Mouse (Mus musculus) neural tube, embryonic 13.5 days (tissue): ENCODE measurements around the gene Dmrt3. TPM values are rescaled to one million over a fixed set of nuclear protein-coding genes. Genes with fewer than 3 reads are reported as not detected.
A peak's percentile ranks its signal among the peaks of the same experiment; 100 is the strongest.

Source experiments
- ATAC-seq: fragments of 200-750 bp; cut with Nextera tagmentation; 2 replicates; pipeline ENCODE4 v1.8.0; 2017; ENCODE audit warnings: low read depth, mild to moderate bottlenecking, moderate TSS enrichment, moderate library complexity
- H3K27ac ChIP-seq: fragments of 300-500 bp; sonication (generic); replicated peaks from 2 replicates; pipeline ENCODE4 v1.5.1; 2015; ENCODE audit warnings: moderate library complexity, mild to moderate bottlenecking, inconsistent platforms
- H3K27me3 ChIP-seq: fragments of 300-500 bp; sonication (generic); 2 replicates; pipeline ENCODE4 v1.6.1; 2015; ENCODE audit warnings: mild to moderate bottlenecking, inconsistent platforms
- H3K36me3 ChIP-seq: fragments of 300-500 bp; sonication (generic); 2 replicates; pipeline ENCODE4 v1.6.1; 2015; ENCODE audit warnings: mild to moderate bottlenecking, inconsistent platforms
- H3K4me1 ChIP-seq: fragments of 300-500 bp; sonication (generic); replicated peaks from 2 replicates; pipeline ENCODE4 v1.6.1; 2015; ENCODE audit warnings: inconsistent platforms
- H3K4me2 ChIP-seq: fragments of 300-500 bp; sonication (generic); 2 replicates; pipeline ENCODE4 v1.6.1; 2015; ENCODE audit warnings: inconsistent platforms, mild to moderate bottlenecking, moderate library complexity
- H3K4me3 ChIP-seq: fragments of 300-500 bp; sonication (generic); 2 replicates; pipeline ENCODE4 v1.5.1; 2015; ENCODE audit warnings: mild to moderate bottlenecking, inconsistent platforms
- H3K9ac ChIP-seq: fragments of 300-500 bp; sonication (generic); 2 replicates; pipeline ENCODE4 v1.6.1; 2015; ENCODE audit warnings: moderate library complexity, mild to moderate bottlenecking, inconsistent platforms
- H3K9me3 ChIP-seq: fragments of 300-500 bp; sonication (generic); 2 replicates; pipeline ENCODE4 v1.6.1; 2016; ENCODE audit warnings: inconsistent platforms
- WGBS: fragments of 180-500 bp; shearing (Covaris S2); methylation state at CpG from one replicate; pipeline ENCODE4 v1.1.7; 2015; 5-methylcytosine and 5-hydroxymethylcytosine counted together
- polyA plus RNA-seq: library from polyadenylated mRNA; unstranded; fragments of >200 nt; fragmentation: Nextera tagmentation; extraction: Ambion mirVana; gene quantifications from 2 replicates; pipeline ENCODE4 v1.2.1, GENCODE M21; 2015

Dmrt3 gene
- polyA plus RNA-seq, 1 experiment from 2014 or later, result 2.7 TPM

GRCm38 (mm10) chr19:25635622-25636244, 25.6 kb downstream of the Dmrt3 start:
- Histone ChIP-seq H3K9ac (peak overlapping the region; percentile 62), H3K36me3 (no peaks in the 10 kb centered on the region), H3K4me2 (peak overlapping the region; percentile 56), H3K27ac (no peak overlapping the region), H3K4me1 (0 out of 2 replicates have a peak, but pooled peaks cover 4% of the 10 kb centered on the region), H3K4me3 (peak overlapping the region; percentile 35), H3K27me3 (peaks cover 12% of the 10 kb centered on the region), H3K9me3 (no peaks in the 10 kb centered on the region)
- peak; percentile 84 for ATAC-seq
- 11% methylated on average over 22 of the region's 22 CpGs for WGBS

- H3K9ac ChIP-seq, result no peak overlapping the region
- no peak overlapping the region for H3K4me2 ChIP-seq
- H3K4me3 ChIP-seq, result no peak overlapping the region
- WGBS, result 81% methylated on average over 11 of the region's 11 CpGs
- peaks cover 9% of the 10 kb centered on the region for H3K27me3 ChIP-seq
- no peak overlapping the region for H3K27ac ChIP-seq
- H3K4me1 ChIP-seq, result 0 out of 2 replicates have a peak, but pooled peaks cover 4% of the 10 kb centered on the region
- no peaks in the 10 kb centered on the region for H3K36me3 ChIP-seq
- H3K9me3 ChIP-seq, result no peaks in the 10 kb centered on the region
- ATAC-seq, result no peak
These were observed 28.8 kb downstream of the Dmrt3 start for GRCm38 (mm10) chr19:25638766-25639361.

- H3K4me3 ChIP-seq, result no peak overlapping the region
- no peaks in the 10 kb centered on the region for H3K9me3 ChIP-seq
- no peaks in the 10 kb centered on the region for H3K4me1 ChIP-seq
- no peaks in the 10 kb centered on the region for H3K36me3 ChIP-seq
- H3K4me2 ChIP-seq, result no peak overlapping the region
- no peak overlapping the region for H3K9ac ChIP-seq
- H3K27ac ChIP-seq, result no peak overlapping the region
- 87% methylated on average over 6 of the region's 6 CpGs for WGBS
- peaks cover 9% of the 10 kb centered on the region for H3K27me3 ChIP-seq
- ATAC-seq, result no peak
These were observed 31.7 kb downstream of the Dmrt3 start for GRCm38 (mm10) chr19:25641786-25642185.

- H3K4me1 ChIP-seq, result no peaks in the 10 kb centered on the region
- no peaks in the 10 kb centered on the region for H3K27me3 ChIP-seq
- no peaks in the 10 kb centered on the region for H3K36me3 ChIP-seq
- H3K9me3 ChIP-seq, result no peaks in the 10 kb centered on the region
- WGBS, result 77% methylated on average over 3 of the region's 3 CpGs
- H3K27ac ChIP-seq, result no peak overlapping the region
- no peak overlapping the region for H3K4me3 ChIP-seq
- ATAC-seq, result no peak
- no peak overlapping the region for H3K9ac ChIP-seq
- H3K4me2 ChIP-seq, result no peak overlapping the region
These were observed 37.0 kb downstream of the Dmrt3 start for GRCm38 (mm10) chr19:25647136-25647535.

DNA sequence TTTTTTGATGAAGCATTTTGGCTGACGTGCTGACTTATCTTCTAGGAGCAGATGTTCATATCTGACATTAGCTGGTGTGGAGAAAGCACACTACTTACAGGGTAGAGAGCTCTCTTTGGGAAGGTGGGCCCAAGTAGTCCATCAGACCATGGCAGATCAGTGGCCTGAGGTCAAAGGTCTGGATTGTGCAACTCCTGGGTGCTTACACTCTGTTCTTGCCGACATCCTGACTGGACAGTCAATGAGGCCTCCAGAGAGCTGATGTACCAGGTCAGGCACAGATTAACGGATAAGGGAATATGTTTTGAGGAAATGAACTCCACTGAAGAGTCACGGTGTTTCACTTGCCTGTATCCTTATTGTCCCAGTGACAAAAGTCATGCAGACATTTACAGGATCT, 38.6 kb downstream of the Dmrt3 start:
- no peak overlapping the region for H3K27ac ChIP-seq
- no peak overlapping the region for H3K4me2 ChIP-seq
- no peaks in the 10 kb centered on the region for H3K4me1 ChIP-seq
- H3K9ac ChIP-seq, result no peak overlapping the region
- no peaks in the 10 kb centered on the region for H3K36me3 ChIP-seq
- no peaks in the 10 kb centered on the region for H3K9me3 ChIP-seq
- H3K4me3 ChIP-seq, result no peak overlapping the region
- ATAC-seq, result no peak
- H3K27me3 ChIP-seq, result no peaks in the 10 kb centered on the region
- WGBS, result 79% methylated on average over 4 of the region's 4 CpGs

- no peaks in the 10 kb centered on the region for H3K36me3 ChIP-seq
- no peak overlapping the region for H3K27ac ChIP-seq
- H3K4me3 ChIP-seq, result no peak overlapping the region
- H3K4me1 ChIP-seq, result peaks cover 10% of the 10 kb centered on the region; the same call in 1 of the 2 replicates
- peaks cover 2% of the 10 kb centered on the region; the same call in 1 of the 2 replicates for H3K27me3 ChIP-seq
- ATAC-seq, result no peak
- 75% methylated on average over 10 of the region's 10 CpGs for WGBS
- no peak overlapping the region for H3K9ac ChIP-seq
- no peak overlapping the region for H3K4me2 ChIP-seq
- no peaks in the 10 kb centered on the region for H3K9me3 ChIP-seq
These were observed 40.4 kb downstream of the Dmrt3 start for GRCm38 (mm10) chr19:25650474-25650873.

- peaks cover 9% of the 10 kb centered on the region; the same call in 1 of the 2 replicates for H3K27me3 ChIP-seq
- H3K27ac ChIP-seq, result no peak overlapping the region
- no peak for ATAC-seq
- peaks cover 10% of the 10 kb centered on the region; the same call in 1 of the 2 replicates for H3K4me1 ChIP-seq
- H3K4me3 ChIP-seq, result no peak overlapping the region
- no peaks in the 10 kb centered on the region for H3K36me3 ChIP-seq
- no peaks in the 10 kb centered on the region for H3K9me3 ChIP-seq
- no peak overlapping the region for H3K4me2 ChIP-seq
- no peak overlapping the region for H3K9ac ChIP-seq
- 74% methylated on average over 5 of the region's 5 CpGs for WGBS
These were observed 42.5 kb downstream of the Dmrt3 start for GRCm38 (mm10) chr19:25652560-25652959.

- H3K4me2 ChIP-seq, result no peak overlapping the region
- H3K36me3 ChIP-seq, result no peaks in the 10 kb centered on the region
- H3K27me3 ChIP-seq, result peaks cover 12% of the 10 kb centered on the region; the same call in 1 of the 2 replicates
- H3K27ac ChIP-seq, result no peak overlapping the region
- ATAC-seq, result peak; percentile 40; the same call in 1 of the 2 replicates
- H3K9me3 ChIP-seq, result no peaks in the 10 kb centered on the region
- WGBS, result 56% methylated on average over 12 of the region's 12 CpGs
- peaks cover 10% of the 10 kb centered on the region; the same call in 1 of the 2 replicates for H3K4me1 ChIP-seq
- no peak overlapping the region for H3K9ac ChIP-seq
- no peak overlapping the region for H3K4me3 ChIP-seq
These were observed 44.1 kb downstream of the Dmrt3 start for GRCm38 (mm10) chr19:25654034-25654749.

DNA sequence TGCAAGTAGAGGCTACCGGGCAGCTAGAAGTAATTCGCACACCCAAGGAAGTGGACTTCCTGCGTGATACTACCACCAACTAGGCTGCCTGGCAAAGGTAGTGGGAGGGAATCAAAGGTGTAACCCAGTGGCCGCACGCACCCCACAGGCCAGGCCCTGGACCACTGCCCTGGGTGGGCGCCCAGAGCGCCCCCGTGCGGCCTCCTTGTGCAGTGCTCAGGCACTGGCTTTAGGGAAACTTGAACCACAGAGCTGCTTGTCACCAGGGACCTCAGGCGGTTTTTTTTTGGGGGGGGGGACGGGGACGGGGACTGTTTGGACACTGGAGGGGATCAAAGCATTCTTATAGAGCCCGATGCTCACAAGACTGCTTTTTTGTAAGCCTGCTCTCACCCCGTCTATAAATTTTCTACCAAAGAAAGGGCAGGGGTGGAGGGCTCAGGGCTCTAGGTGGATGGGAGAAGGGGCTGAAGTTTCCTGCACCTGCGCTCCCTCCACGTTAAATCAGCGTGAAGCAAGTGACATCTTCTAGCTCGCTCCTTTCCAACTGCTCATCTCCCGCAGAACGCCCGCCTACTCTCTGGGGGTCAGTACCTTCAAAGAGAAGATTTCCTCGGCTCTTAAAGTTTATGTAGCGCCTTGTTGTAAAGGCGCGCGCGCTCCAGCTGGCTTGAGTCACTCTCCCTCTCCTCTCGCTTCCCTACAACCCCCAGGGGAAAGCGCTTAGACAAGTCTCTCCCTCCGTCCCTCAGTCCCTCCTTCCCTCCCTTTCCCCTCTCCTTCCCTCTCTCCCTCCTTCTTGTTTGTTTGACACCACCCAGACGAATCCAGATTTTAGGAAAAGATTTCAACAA, 55.6 kb downstream of the Dmrt3 start:
- Histone ChIP-seq H3K36me3 (no peaks in the 10 kb centered on the region), H3K4me3 (no peak overlapping the region), H3K4me2 (no peak overlapping the region), H3K9ac (no peak overlapping the region), H3K9me3 (no peaks in the 10 kb centered on the region), H3K27ac (no peak overlapping the region), H3K27me3 (peaks cover 79% of the 10 kb centered on the region), H3K4me1 (peaks cover 8% of the 10 kb centered on the region)
- ATAC-seq, result no peak
- 1% methylated on average over 31 of the region's 31 CpGs for WGBS

GRCm38 (mm10) chr19:25667836-25668235, 57.7 kb downstream of the Dmrt3 start:
- no peak overlapping the region for H3K4me2 ChIP-seq
- H3K4me1 ChIP-seq, result peaks cover 20% of the 10 kb centered on the region
- no peak overlapping the region for H3K27ac ChIP-seq
- no peak for ATAC-seq
- H3K36me3 ChIP-seq, result no peaks in the 10 kb centered on the region
- H3K9me3 ChIP-seq, result no peaks in the 10 kb centered on the region
- no peak overlapping the region for H3K4me3 ChIP-seq
- no peak overlapping the region for H3K9ac ChIP-seq
- peaks cover 97% of the 10 kb centered on the region for H3K27me3 ChIP-seq
- WGBS, result 12% methylated on average over 4 of the region's 4 CpGs

- ATAC-seq, result no peak
- 4% methylated on average over 3 of the region's 3 CpGs for WGBS
- no peak overlapping the region for H3K4me3 ChIP-seq
- no peaks in the 10 kb centered on the region for H3K36me3 ChIP-seq
- H3K9ac ChIP-seq, result no peak overlapping the region
- no peak overlapping the region for H3K27ac ChIP-seq
- H3K4me2 ChIP-seq, result no peak overlapping the region
- H3K4me1 ChIP-seq, result peaks cover 31% of the 10 kb centered on the region
- H3K9me3 ChIP-seq, result no peaks in the 10 kb centered on the region
- H3K27me3 ChIP-seq, result peaks cover 100% of the 10 kb centered on the region
These were observed 59.6 kb downstream of the Dmrt3 start for GRCm38 (mm10) chr19:25669593-25670248.
